Mouse (Mus musculus) bone marrow, adult 2 months (tissue): ENCODE data around the gene Brd9.

Source experiments
- CTCF ChIP-seq: fragments of 200-500 bp; IDR thresholded peaks from 2 replicates; pipeline ENCODE4 v1.5.1; 2011; ENCODE audit warnings: low read length, control low read depth; ENCODE audit not compliant: control insufficient read depth, insufficient read depth
- POLR2A ChIP-seq: fragments of 200-500 bp; IDR thresholded peaks from 2 replicates; pipeline ENCODE4 v1.6.1; 2011; ENCODE audit warnings: low read depth, mild to moderate bottlenecking, control low read depth, low read length, borderline replicate concordance; ENCODE audit not compliant: control insufficient read depth

DNA sequence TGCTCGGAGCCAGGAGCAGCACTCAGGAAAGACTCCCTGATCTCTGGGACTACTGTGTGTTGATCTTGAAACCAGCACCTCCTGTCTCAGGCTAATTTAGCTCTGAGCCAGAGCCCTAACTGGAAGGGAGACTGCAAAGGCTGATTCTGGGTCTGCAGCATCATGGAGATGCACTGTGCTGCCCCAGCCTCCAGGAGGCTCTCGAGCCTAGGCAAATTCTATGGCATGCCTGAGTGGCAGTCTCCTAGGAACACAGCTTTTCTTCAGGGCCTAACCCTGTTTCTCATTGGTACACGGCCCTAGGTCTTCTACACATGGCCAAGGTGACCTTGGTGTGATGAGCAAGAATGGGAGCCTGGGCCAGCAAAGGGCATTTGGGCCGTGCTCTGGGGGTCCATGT, 23.6 kb downstream of the Brd9 start:
- TF ChIP-seq CTCF: no peak
- TF ChIP-seq POLR2A: no peak
